Mouse (Mus musculus): ENCODE measurements around the gene Pold4. TPM values are rescaled to one million over a fixed set of nuclear protein-coding genes. Genes with fewer than 3 reads are reported as not detected.
"Not testable (repeated sequence)": the region's sequence is repeated elsewhere in the genome, so short reads cannot be mapped to it uniquely, and the experiment has no call there.

Pold4 gene
- polyA plus RNA-seq, 1 experiment from 2014 or later = 20.4 TPM

DNA sequence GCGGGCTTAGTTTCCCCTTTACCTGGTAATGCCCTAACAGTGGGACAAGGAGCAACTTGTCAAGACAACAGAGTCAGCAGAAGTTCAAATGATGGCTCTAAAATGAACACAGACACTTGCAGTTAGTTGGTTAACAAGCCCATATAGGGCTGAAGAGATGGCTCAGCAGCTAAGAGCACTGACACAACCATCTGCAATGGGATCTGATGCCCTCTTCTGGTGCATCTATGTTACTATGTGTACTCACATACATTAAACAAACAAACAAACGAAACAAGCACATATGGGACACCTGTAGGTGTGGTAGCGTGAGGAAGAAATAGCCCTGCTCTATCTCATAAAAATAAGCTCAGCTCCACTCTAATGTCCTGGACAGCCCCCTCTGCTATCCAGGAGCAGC lies 10.7 kb downstream of the Pold4 start:
- Histone ChIP-seq H3K27ac (no peak overlapping the region), H3K9me3 (no peaks in the 10 kb centered on the region), H3K27me3 (replicated peaks) (no peaks in the 10 kb centered on the region), H3K36me3 (replicated peaks) (no peaks in the 10 kb centered on the region), H3K4me1 (no peaks in the 10 kb centered on the region), H3K9ac (no peak overlapping the region), H3K4me3 (no peak overlapping the region), H3K4me2 (no peak overlapping the region)
- WGBS = 68% methylated on average over 3 of the region's 3 CpGs
- ATAC-seq (replicated peaks) = no peak

DNA sequence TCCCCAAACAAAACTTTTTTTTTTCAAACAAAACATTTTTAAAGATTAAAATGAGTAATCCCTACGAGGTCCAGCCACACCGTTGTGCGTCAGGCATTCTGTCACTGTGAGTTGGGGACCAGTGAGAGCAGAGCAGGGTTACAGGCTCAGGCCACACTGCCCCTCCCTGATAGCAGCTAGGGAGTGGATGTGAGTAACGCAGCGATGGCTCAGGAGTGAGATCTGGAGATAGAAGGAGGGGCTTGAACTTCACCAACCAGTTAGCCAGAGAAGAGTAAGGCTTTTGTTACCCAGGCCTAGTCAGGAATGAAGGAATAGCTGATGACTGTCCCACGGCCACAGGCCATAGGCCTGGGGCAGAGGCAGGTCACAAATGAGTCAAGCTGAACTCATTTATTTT lies 13.1 kb downstream of the Pold4 start:
- WGBS = 83% methylated on average over 6 of the region's 6 CpGs
- Histone ChIP-seq H3K9me3 (no peaks in the 10 kb centered on the region), H3K4me1 (no peaks in the 10 kb centered on the region), H3K4me3 (no peak overlapping the region), H3K36me3 (replicated peaks) (no peaks in the 10 kb centered on the region), H3K27ac (no peak overlapping the region), H3K27me3 (replicated peaks) (no peaks in the 10 kb centered on the region; the same call in 1 of the 2 replicates), H3K9ac (no peak overlapping the region), H3K4me2 (no peak overlapping the region)
- no peak for ATAC-seq (replicated peaks)

DNA sequence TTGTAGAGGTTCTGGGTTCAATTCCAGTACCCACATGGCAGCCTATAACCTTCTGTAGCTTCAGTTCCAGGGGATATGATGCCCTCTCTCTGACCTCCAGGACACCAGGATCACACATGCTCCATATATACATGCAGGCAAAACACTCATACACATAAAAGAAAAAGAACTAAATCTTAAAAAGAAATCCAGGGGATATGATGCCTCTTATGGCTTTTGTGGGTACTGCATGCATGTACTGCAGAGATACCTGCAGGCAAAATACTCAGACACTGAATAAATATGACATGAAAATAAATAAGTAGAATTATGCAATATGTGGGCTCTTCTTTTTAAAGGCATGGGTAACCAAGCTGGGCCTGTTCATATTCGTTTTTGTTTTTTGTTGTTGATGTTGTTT lies 15.3 kb downstream of the Pold4 start:
- Histone ChIP-seq H3K36me3 (replicated peaks) (no peaks in the 10 kb centered on the region), H3K4me1 (no peaks in the 10 kb centered on the region), H3K9me3 (no peaks in the 10 kb centered on the region), H3K9ac (no peak overlapping the region), H3K27me3 (replicated peaks) (no peaks in the 10 kb centered on the region; the same call in 1 of the 2 replicates), H3K27ac (no peak overlapping the region), H3K4me2 (no peak overlapping the region), H3K4me3 (no peak overlapping the region)
- no peak for ATAC-seq (replicated peaks)
- WGBS = 63% methylated on average over 1 of the region's 1 CpGs

DNA sequence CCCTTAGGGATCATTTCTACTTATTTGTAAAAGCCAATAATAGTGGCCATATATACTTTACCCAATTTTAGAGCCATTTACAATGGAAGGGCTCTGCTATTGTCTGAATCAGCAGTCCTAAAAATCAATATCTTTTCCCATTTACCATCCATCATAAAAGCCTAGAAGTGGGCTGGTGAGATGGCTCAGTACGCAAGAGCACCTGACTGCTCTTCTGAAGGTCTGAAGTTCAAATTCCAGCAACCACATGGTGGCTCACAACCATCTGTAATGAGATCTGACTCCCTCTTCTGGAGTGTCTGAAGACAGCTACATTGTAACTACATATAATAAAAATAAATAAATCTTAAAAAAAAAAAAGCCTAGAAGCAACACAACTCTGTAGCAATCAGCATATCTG lies 17.0 kb downstream of the Pold4 start:
- not testable (repeated sequence) for H3K27me3 ChIP-seq (replicated peaks); H3K36me3 ChIP-seq (replicated peaks); ATAC-seq (replicated peaks); H3K27ac ChIP-seq; H3K4me2 ChIP-seq; H3K9ac ChIP-seq; H3K9me3 ChIP-seq; H3K4me3 ChIP-seq; H3K4me1 ChIP-seq
- 75% methylated on average over 1 of the region's 1 CpGs for WGBS

DNA sequence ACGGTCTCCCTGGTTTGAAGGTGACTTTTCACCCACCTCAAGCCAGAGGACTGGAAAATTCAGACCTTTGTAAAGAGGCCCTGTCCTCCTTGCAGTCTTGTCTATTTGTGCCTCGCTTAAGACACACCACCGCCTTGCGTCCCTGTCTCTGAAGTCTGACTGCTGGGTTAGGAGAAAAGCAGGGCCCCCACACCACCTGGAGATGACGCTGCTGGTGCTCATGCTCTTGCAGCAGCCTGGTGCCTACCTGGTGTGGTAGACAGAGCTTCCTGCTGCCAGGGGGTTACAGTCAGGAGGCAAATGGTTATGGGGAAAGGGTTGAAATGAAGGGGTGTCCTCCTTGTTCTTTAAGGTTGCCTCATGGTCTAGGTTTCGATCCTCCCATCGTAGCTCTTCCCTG lies 22.5 kb downstream of the Pold4 start:
- H3K9me3 ChIP-seq = no peaks in the 10 kb centered on the region
- H3K4me2 ChIP-seq = no peak overlapping the region
- H3K9ac ChIP-seq = no peak overlapping the region
- no peak overlapping the region for H3K27ac ChIP-seq
- H3K27me3 ChIP-seq (replicated peaks) = no peaks in the 10 kb centered on the region; the same call in 1 of the 2 replicates
- peaks cover 15% of the 10 kb centered on the region for H3K4me1 ChIP-seq
- 88% methylated on average over 7 of the region's 7 CpGs for WGBS
- no peak overlapping the region for H3K4me3 ChIP-seq
- no peak for ATAC-seq (replicated peaks)
- no peaks in the 10 kb centered on the region for H3K36me3 ChIP-seq (replicated peaks)

DNA sequence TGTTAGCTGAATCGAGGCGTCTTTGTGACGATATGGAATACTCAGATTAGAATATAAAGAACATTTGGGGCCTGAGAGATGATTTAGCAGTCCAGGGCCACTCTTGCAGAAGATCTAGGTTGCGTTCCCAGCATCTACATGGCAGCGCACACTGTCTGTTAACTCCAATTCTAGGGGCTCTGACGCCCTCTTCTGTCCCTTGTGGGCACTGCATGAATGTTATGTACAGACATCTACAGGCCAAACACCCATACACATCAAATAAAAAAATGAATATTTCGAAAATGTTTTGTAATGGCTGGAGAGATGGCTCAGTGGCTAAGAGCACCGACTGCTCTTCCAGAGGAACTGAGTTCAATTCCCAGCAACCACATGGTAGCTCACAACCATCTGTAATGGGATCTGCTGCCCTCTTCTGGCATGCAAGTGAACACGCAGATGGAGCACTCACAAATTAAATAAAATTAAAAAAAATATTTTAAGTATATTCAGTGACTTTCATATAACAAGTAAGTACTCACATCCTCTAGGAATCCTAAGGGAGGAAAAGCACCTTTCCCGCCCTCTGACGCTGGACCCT lies 24.0 kb downstream of the Pold4 start:
- WGBS = 73% methylated on average over 11 of the region's 11 CpGs
- H3K36me3 ChIP-seq (replicated peaks) = no peaks in the 10 kb centered on the region
- no peak overlapping the region for H3K27ac ChIP-seq
- no peak overlapping the region for H3K4me2 ChIP-seq
- H3K9ac ChIP-seq = no peak overlapping the region
- peaks cover 15% of the 10 kb centered on the region for H3K4me1 ChIP-seq
- H3K4me3 ChIP-seq = no peak overlapping the region
- H3K9me3 ChIP-seq = no peaks in the 10 kb centered on the region
- no peaks in the 10 kb centered on the region for H3K27me3 ChIP-seq (replicated peaks)
- ATAC-seq (replicated peaks) = no peak

DNA sequence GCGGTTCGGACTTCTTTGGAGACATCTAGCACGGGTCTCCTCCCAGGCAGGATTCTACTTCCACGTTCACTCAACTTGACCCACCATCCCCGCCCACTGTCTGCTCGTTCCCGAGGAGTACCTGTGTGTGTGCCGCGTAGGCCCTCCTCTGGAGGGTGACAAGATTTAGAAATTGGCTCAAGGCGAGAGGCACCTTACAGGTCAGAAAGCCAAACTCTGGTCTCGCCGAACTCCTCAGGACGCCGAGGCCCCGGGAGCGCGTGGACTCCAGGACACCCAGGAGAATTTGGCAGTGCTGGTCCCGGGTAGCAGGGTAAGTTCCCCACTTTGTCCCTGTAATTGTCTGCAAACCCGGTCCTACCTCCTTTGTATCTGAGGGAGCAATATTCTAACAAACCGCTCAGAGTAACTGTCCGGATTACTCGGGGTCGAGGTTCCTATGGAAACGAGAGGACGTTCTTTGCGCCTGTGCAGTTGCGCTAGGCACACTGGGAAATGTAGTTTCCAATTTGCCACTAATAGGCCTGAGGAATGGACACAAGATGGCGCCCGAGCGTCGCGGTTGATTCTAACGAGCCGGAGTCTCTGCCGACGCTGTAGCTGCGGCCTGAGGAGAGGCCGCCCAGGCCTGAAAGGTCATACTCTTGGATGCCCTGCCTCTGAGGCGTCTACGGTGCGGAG lies 25.7 kb downstream of the Pold4 start:
- WGBS = under 1% methylated on average over 41 of the region's 41 CpGs
- Histone ChIP-seq H3K9ac (peak overlapping the region; percentile 55), H3K4me3 (peak overlapping the region; percentile 51), H3K27me3 (replicated peaks) (no peaks in the 10 kb centered on the region), H3K4me2 (peak overlapping the region; percentile 68), H3K9me3 (no peaks in the 10 kb centered on the region), H3K27ac (peak overlapping the region; percentile 40; the same call in 1 of the 2 replicates), H3K4me1 (peaks cover 15% of the 10 kb centered on the region), H3K36me3 (replicated peaks) (no peaks in the 10 kb centered on the region)
- ATAC-seq (replicated peaks) = peak; percentile 96

DNA sequence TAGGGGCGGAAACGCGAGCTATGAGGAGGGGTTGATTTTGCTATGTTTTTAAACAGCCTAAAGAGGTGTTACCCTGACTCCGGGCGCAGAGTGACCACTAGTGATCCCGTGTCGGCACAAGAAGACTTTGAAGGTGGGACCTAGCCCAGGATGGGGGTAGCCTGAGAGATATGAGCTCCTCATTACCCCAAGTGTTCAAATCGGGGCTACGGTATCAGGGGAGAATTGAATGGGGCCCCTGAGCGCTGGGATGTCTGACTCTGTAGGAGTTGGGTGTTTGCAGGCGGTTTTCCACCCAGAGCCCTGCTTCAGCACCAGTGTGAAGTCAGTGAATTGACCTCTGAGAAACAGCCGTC lies 26.2 kb downstream of the Pold4 start:
- Histone ChIP-seq H3K4me2 (peak overlapping the region; percentile 68), H3K4me1 (peaks cover 15% of the 10 kb centered on the region), H3K36me3 (replicated peaks) (no peaks in the 10 kb centered on the region), H3K4me3 (peak overlapping the region; percentile 51), H3K27me3 (replicated peaks) (no peaks in the 10 kb centered on the region), H3K9me3 (no peaks in the 10 kb centered on the region), H3K27ac (no peak overlapping the region), H3K9ac (peak overlapping the region; percentile 41)
- 17% methylated on average over 12 of the region's 12 CpGs for WGBS
- peak; percentile 32; the same call in 1 of the 2 replicates for ATAC-seq (replicated peaks)

DNA sequence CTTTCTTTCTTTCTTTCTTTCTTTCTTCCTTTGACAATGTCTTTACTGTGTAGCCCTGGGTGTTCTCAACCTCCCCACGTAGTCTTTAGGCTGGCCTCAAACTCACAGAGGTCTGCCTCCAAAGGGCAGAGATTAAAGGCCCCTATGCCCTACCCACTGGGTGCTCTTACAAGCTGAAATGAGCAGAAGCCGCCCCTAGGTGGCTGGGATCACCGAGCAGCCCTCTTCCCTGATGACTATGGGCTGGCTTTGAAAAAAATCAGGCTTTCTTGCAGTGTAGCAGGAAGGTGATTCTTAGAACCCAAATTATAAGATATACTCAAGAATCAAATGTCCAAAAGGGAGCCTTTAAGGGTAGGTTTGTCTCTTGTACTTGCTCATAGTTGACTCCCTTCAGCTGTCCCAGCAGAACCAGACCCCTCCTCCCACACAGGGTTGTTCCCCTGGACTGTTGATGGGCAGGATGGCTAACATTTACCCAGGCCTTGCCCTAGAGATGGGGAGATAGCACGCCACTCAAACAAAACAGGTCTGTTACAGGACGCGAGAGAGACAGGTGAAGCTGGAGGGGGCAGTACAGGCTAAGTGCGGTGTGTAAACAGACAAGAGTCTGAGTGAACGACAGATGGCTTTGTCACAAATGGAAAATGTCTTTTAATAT lies 29.5 kb downstream of the Pold4 start:
- Histone ChIP-seq H3K4me1 (peaks cover 15% of the 10 kb centered on the region), H3K4me3 (no peak overlapping the region), H3K4me2 (no peak overlapping the region), H3K27me3 (replicated peaks) (no peaks in the 10 kb centered on the region), H3K9ac (no peak overlapping the region), H3K9me3 (no peaks in the 10 kb centered on the region), H3K27ac (no peak overlapping the region), H3K36me3 (replicated peaks) (no peaks in the 10 kb centered on the region)
- WGBS = 60% methylated on average over 8 of the region's 8 CpGs
- ATAC-seq (replicated peaks) = no peak

DNA sequence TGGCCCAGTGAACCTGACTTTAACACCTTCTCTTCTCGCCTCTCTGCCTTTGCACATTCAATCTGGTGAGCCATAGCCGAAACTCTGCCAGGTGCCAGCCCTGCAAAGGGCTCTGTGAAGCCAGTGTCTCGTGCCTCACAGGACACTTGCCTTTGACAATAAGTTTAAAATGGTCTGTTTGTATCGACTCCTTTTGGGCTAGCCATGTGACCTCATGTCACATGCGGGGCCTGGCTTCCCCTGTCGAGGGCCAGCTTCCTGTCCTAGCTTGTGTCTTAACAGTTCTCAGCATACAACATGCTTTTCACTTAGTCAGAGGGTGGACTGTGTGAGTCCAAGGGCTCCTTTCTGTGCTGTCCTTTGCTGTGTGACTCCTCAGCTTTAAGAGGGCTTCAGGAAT lies 31.1 kb downstream of the Pold4 start:
- 79% methylated on average over 6 of the region's 6 CpGs for WGBS
- ATAC-seq (replicated peaks) = no peak
- no peaks in the 10 kb centered on the region for H3K36me3 ChIP-seq (replicated peaks)
- no peak overlapping the region for H3K4me2 ChIP-seq
- H3K9ac ChIP-seq = no peak overlapping the region
- no peaks in the 10 kb centered on the region for H3K27me3 ChIP-seq (replicated peaks)
- H3K4me3 ChIP-seq = no peak overlapping the region
- no peak overlapping the region for H3K27ac ChIP-seq
- no peaks in the 10 kb centered on the region for H3K9me3 ChIP-seq
- peaks cover 5% of the 10 kb centered on the region for H3K4me1 ChIP-seq

DNA sequence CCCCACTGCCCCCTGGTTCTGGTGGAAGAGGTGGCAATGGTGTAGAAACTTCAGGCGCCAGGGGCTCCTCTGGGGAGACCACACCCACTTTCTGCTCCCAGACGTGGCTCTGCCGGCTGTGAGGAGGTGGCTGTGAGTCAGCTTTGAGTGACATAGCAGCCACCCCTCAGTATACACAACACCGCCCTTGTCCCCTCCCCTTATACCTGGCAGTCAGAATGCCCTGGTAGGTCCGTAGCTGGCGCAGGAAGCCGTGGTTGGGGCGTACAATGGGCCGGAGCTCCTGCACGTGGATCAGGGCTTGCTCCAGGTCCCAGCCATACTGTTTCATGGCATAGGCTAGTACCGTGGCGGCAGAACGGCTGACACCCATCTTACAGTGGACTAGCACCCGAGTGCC lies 32.0 kb downstream of the Pold4 start:
- Histone ChIP-seq H3K4me1 (peaks cover under 1% of the 10 kb centered on the region), H3K9ac (no peak overlapping the region), H3K4me3 (no peak overlapping the region), H3K4me2 (no peak overlapping the region), H3K27me3 (replicated peaks) (no peaks in the 10 kb centered on the region), H3K27ac (no peak overlapping the region), H3K36me3 (replicated peaks) (no peaks in the 10 kb centered on the region), H3K9me3 (no peaks in the 10 kb centered on the region)
- WGBS = 74% methylated on average over 14 of the region's 14 CpGs
- ATAC-seq (replicated peaks) = no peak

DNA sequence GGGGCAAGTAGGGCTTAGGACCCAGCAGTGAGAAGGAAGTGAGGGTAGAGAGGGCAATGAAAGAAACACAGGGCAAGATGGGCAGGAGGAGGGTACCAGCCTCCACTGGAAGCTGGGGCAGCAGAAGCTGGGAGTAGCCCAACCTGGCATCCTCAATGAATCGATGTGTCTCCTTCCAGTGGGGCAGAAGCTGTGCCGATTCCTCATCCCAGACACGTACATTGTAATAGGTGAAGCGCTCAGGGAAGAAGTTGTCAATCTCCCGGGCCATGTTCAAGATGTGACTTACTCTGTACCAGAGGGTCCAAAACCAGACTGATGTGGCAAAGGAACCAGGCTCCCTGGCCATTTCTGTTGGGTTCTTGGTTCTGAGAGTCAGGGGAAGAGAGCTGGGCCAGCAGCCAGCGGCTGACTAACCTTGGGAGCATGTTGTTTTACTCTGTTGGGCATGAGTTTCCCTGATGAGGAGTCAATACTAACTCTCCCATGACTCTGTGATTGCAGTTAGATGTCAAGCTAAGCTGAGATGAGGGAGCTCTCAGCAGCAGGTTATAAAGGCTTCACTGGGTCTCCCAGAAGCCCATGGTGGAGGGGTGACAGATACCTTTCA lies 32.6 kb downstream of the Pold4 start:
- WGBS = 91% methylated on average over 6 of the region's 6 CpGs
- Histone ChIP-seq H3K9ac (no peak overlapping the region), H3K4me1 (peaks cover 7% of the 10 kb centered on the region), H3K36me3 (replicated peaks) (no peaks in the 10 kb centered on the region), H3K4me3 (no peak overlapping the region), H3K4me2 (no peak overlapping the region), H3K9me3 (no peaks in the 10 kb centered on the region), H3K27ac (no peak overlapping the region), H3K27me3 (replicated peaks) (peaks cover 5% of the 10 kb centered on the region)
- ATAC-seq (replicated peaks) = no peak
